Mouse (Mus musculus): ENCODE measurements around the gene Zfp964. TPM values are rescaled to one million over a fixed set of nuclear protein-coding genes. Genes with fewer than 3 reads are reported as not detected.
A peak's percentile ranks its signal among the peaks of the same experiment; 100 is the strongest.
"Not testable (repeated sequence)": the region's sequence is repeated elsewhere in the genome, so short reads cannot be mapped to it uniquely, and the experiment has no call there.

Zfp964 gene
- polyA plus RNA-seq (2015; fragmentation: Nextera tagmentation; extraction: Ambion mirVana), result 1.3 and 1.4 TPM in 2 replicates

- Histone ChIP-seq H3K27ac (replicated peaks) (peak within 1 kb of the TSS; percentile 88), H3K27me3 (replicated peaks) (no peaks in the 10 kb centered on the region), H3K4me1 (peaks cover 6% of the 10 kb centered on the region), H3K4me2 (peak within 1 kb of the TSS; percentile 90), H3K36me3 (peaks cover 3% of the 10 kb centered on the region), H3K4me3 (peak within 1 kb of the TSS; percentile 65), H3K9me3 (peaks cover 2% of the 10 kb centered on the region), H3K9ac (peak within 1 kb of the TSS; percentile 87)
- WGBS, result under 1% methylated on average over 55 of the region's 55 CpGs
- peak; percentile 94 for ATAC-seq (ENCODE audit: extremely low read depth, insufficient number of reproducible peaks, low FRiP score, low TSS enrichment)
Observed at GRCm38 (mm10) chr8:69654358-69654981, at the start of gene Zfp964. TSS of gene Zfp964 (plus strand) at chr8:69654479.

DNA sequence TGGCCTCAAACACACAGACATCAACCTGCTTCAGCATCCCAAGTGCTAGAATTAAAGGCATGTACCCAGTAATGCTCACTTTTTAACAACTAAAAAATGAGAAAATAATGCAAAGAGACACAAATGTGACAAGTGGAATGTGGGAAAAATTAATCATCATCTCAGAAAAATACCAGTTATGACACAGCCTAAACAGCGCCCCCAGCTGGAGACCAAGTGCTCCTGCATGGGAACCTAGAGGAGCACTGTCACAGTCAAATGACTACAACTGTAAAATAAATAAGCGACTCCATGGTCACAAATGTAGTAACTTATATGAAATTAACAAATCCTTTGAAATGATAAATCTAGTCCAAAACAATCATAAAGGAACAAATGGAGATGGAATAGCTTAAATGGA, 39.6 kb upstream of the Zfp964 start:
- H3K4me3 ChIP-seq, result no peak overlapping the region
- no peak overlapping the region for H3K27ac ChIP-seq (replicated peaks)
- no peak overlapping the region for H3K4me2 ChIP-seq
- ATAC-seq (ENCODE audit: extremely low read depth, insufficient number of reproducible peaks, low FRiP score, low TSS enrichment), result no peak
- no peaks in the 10 kb centered on the region for H3K27me3 ChIP-seq (replicated peaks)
- H3K9me3 ChIP-seq, result no peaks in the 10 kb centered on the region
- no peaks in the 10 kb centered on the region for H3K4me1 ChIP-seq
- H3K9ac ChIP-seq, result no peak overlapping the region
- WGBS, result 52% methylated on average over 2 of the region's 2 CpGs
- peaks cover 90% of the 10 kb centered on the region for H3K36me3 ChIP-seq

- H3K4me1 ChIP-seq, result peaks cover 2% of the 10 kb centered on the region; the same call in 1 of the 2 replicates
- H3K4me3 ChIP-seq, result no peak overlapping the region
- no peaks in the 10 kb centered on the region for H3K9me3 ChIP-seq
- H3K4me2 ChIP-seq, result no peak overlapping the region
- ATAC-seq (ENCODE audit: extremely low read depth, insufficient number of reproducible peaks, low FRiP score, low TSS enrichment), result no peak
- 76% methylated on average over 1 of the region's 1 CpGs for WGBS
- H3K9ac ChIP-seq, result no peak overlapping the region
- peaks cover 61% of the 10 kb centered on the region for H3K36me3 ChIP-seq
- H3K27ac ChIP-seq (replicated peaks), result no peak overlapping the region
- no peaks in the 10 kb centered on the region for H3K27me3 ChIP-seq (replicated peaks)
Observed at GRCm38 (mm10) chr8:69618078-69618477, 36.2 kb upstream of the Zfp964 start.

GRCm38 (mm10) chr8:69625095-69625789, 29.0 kb upstream of the Zfp964 start, which contains the start of gene Zfp868:
TSS of gene Zfp868 (minus strand) at chr8:69625548.
- H3K27ac ChIP-seq (replicated peaks), result peak within 1 kb of the TSS; percentile 95
- under 1% methylated on average over 41 of the region's 41 CpGs for WGBS
- H3K36me3 ChIP-seq, result peaks cover 3% of the 10 kb centered on the region; the same call in 1 of the 2 replicates
- peak within 1 kb of the TSS; percentile 89 for H3K9ac ChIP-seq
- no peaks in the 10 kb centered on the region for H3K9me3 ChIP-seq
- H3K4me2 ChIP-seq, result peak within 1 kb of the TSS; percentile 72
- no peaks in the 10 kb centered on the region for H3K27me3 ChIP-seq (replicated peaks)
- peak; percentile 99 for ATAC-seq (ENCODE audit: extremely low read depth, insufficient number of reproducible peaks, low FRiP score, low TSS enrichment)
- peak within 1 kb of the TSS; percentile 66 for H3K4me3 ChIP-seq
- peaks cover 14% of the 10 kb centered on the region for H3K4me1 ChIP-seq

GRCm38 (mm10) chr8:69653808-69654357, 396 bp upstream of the Zfp964 start:
- H3K4me2 ChIP-seq, result peak overlapping the region; percentile 90
- H3K36me3 ChIP-seq, result 0 out of 2 replicates have a peak, but pooled peaks cover 3% of the 10 kb centered on the region
- no peak overlapping the region for H3K27ac ChIP-seq (replicated peaks)
- WGBS, result 41% methylated on average over 10 of the region's 10 CpGs
- peak overlapping the region; percentile 65 for H3K4me3 ChIP-seq
- no peaks in the 10 kb centered on the region for H3K27me3 ChIP-seq (replicated peaks)
- 0 out of 2 replicates have a peak overlapping the region, but pooled peaks have one; percentile 87 for H3K9ac ChIP-seq
- peaks cover 6% of the 10 kb centered on the region for H3K4me1 ChIP-seq
- H3K9me3 ChIP-seq, result no peaks in the 10 kb centered on the region; the same call in 1 of the 2 replicates
- ATAC-seq (ENCODE audit: extremely low read depth, insufficient number of reproducible peaks, low FRiP score, low TSS enrichment), result no peak

GRCm38 (mm10) chr8:69661294-69661693, 7.0 kb downstream of the Zfp964 start:
- Histone ChIP-seq H3K36me3 (peaks cover 46% of the 10 kb centered on the region), H3K27ac (replicated peaks) (no peak overlapping the region), H3K27me3 (replicated peaks) (no peaks in the 10 kb centered on the region), H3K9me3 (peaks cover 10% of the 10 kb centered on the region), H3K4me3 (no peak overlapping the region), H3K4me2 (no peak overlapping the region), H3K9ac (no peak overlapping the region), H3K4me1 (no peaks in the 10 kb centered on the region)
- ATAC-seq (ENCODE audit: extremely low read depth, insufficient number of reproducible peaks, low FRiP score, low TSS enrichment), result no peak

- Histone ChIP-seq H3K36me3 (peaks cover 37% of the 10 kb centered on the region), H3K9me3 (peaks cover 15% of the 10 kb centered on the region)
- H3K9ac ChIP-seq; H3K4me3 ChIP-seq; H3K4me1 ChIP-seq; H3K27me3 ChIP-seq (replicated peaks); H3K4me2 ChIP-seq; ATAC-seq (ENCODE audit: extremely low read depth, insufficient number of reproducible peaks, low FRiP score, low TSS enrichment); H3K27ac ChIP-seq (replicated peaks): not testable (repeated sequence)
- WGBS, result 69% methylated on average over 2 of the region's 2 CpGs
Observed at GRCm38 (mm10) chr8:69665051-69665450, 10.8 kb downstream of the Zfp964 start.

DNA sequence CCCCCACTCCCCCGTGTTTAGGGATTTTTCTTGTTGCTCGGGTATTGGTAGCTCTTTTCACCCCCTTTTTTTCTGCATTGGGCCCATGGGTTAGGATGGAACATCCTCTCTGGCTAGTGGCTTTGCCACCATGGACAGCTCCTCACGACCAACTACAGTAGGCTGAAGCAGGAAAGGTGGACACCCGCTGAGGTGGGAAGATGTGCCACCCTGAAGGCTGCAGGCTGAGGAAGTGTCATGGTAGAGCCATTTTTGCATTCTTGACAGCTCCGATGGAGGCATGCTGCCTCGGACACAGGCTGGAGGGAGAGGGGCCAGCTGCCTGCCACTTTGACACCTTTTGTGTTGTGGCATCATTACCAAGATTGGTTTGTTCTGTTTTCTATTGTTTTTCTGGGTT, 47.5 kb downstream of the Zfp964 start:
- no peak overlapping the region for H3K4me2 ChIP-seq
- peaks cover 20% of the 10 kb centered on the region for H3K9me3 ChIP-seq
- H3K36me3 ChIP-seq, result peaks cover 51% of the 10 kb centered on the region
- H3K4me3 ChIP-seq, result no peak overlapping the region
- ATAC-seq (ENCODE audit: extremely low read depth, insufficient number of reproducible peaks, low FRiP score, low TSS enrichment), result no peak
- H3K27ac ChIP-seq (replicated peaks), result no peak overlapping the region
- H3K9ac ChIP-seq, result no peak overlapping the region
- WGBS, result 69% methylated on average over 6 of the region's 6 CpGs
- no peaks in the 10 kb centered on the region for H3K27me3 ChIP-seq (replicated peaks)
- no peaks in the 10 kb centered on the region for H3K4me1 ChIP-seq

DNA sequence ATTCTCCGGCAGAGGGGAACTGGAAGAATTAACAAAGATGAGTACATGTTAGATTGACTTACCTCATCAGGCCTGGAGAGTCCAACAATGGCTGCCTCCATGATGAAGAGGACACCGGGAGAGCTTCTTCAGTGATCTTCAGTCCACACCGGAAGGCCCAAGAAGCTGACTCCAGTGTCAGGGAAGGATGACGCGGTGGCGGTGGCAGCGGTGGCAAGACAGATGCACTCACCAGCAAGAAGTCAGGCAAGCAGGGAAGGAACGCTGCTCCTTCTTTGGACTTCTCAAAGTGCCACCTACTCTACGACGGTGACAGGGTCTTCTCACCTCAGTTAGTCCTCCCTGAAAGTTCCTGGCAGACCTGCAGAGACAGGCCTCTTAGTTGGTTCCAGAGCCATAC, 56.3 kb downstream of the Zfp964 start, which contains the start of gene Zfp869:
Gene Zfp869, minus strand, starts transcription at position 101 of the 400 bp plus-strand sequence.
- H3K4me1 ChIP-seq, result peaks cover 22% of the 10 kb centered on the region
- not testable (repeated sequence) for H3K9ac ChIP-seq; H3K4me3 ChIP-seq; ATAC-seq (ENCODE audit: extremely low read depth, insufficient number of reproducible peaks, low FRiP score, low TSS enrichment); H3K27ac ChIP-seq (replicated peaks); H3K27me3 ChIP-seq (replicated peaks); H3K4me2 ChIP-seq
- H3K9me3 ChIP-seq, result peaks cover 16% of the 10 kb centered on the region
- 89% methylated on average over 10 of the region's 10 CpGs for WGBS
- peaks cover 82% of the 10 kb centered on the region for H3K36me3 ChIP-seq

DNA sequence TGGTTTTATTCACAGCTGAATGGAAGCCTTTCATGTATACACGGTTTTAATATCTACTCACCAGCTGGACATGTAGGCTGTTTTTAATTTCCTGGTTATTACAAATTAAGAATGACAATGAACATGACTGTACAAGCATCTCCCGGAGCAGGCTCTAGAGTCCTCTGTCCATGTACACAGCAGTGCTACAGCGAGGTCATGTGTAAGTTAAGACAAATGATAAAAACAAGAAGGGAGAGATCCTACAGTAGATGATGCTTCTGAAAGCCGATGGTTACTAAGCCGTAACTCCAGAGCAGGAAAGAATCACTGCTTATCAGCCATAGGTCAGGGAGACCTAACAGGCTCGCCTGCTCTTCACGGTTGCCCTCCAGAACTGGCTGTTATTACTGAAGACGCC, 59.2 kb downstream of the Zfp964 start:
- Histone ChIP-seq H3K9me3 (no peaks in the 10 kb centered on the region), H3K4me2 (no peak overlapping the region), H3K4me1 (peaks cover 28% of the 10 kb centered on the region), H3K27me3 (replicated peaks) (no peaks in the 10 kb centered on the region), H3K27ac (replicated peaks) (no peak overlapping the region), H3K9ac (0 out of 2 replicates have a peak overlapping the region, but pooled peaks have one; percentile 37), H3K36me3 (peaks cover 54% of the 10 kb centered on the region), H3K4me3 (no peak overlapping the region)
- WGBS, result 77% methylated on average over 8 of the region's 8 CpGs
- ATAC-seq (ENCODE audit: extremely low read depth, insufficient number of reproducible peaks, low FRiP score, low TSS enrichment), result no peak

GRCm38 (mm10) chr8:69715366-69715765, 61.1 kb downstream of the Zfp964 start:
- no peaks in the 10 kb centered on the region for H3K9me3 ChIP-seq
- H3K4me2 ChIP-seq, result peak overlapping the region; percentile 69
- H3K27me3 ChIP-seq (replicated peaks), result no peaks in the 10 kb centered on the region
- H3K4me1 ChIP-seq, result peaks cover 28% of the 10 kb centered on the region
- 76% methylated on average over 6 of the region's 6 CpGs for WGBS
- H3K9ac ChIP-seq, result peak overlapping the region; percentile 99
- H3K4me3 ChIP-seq, result peak overlapping the region; percentile 97
- peaks cover 35% of the 10 kb centered on the region for H3K36me3 ChIP-seq
- H3K27ac ChIP-seq (replicated peaks), result no peak overlapping the region
- no peak for ATAC-seq (ENCODE audit: extremely low read depth, insufficient number of reproducible peaks, low FRiP score, low TSS enrichment)
